Mouse (Mus musculus) hindbrain, embryonic 14.5 days (tissue): ENCODE data around the gene 1500015O10Rik. TPM values are rescaled to one million over a fixed set of nuclear protein-coding genes. Genes with fewer than 3 reads are reported as not detected.

Experiments
- ATAC-seq: fragments of 200-750 bp; cut with Nextera tagmentation; 2 replicates; pipeline ENCODE4 v1.8.0; 2017; ENCODE audit warnings: moderate number of reproducible peaks, mild to moderate bottlenecking, moderate TSS enrichment, moderate library complexity; ENCODE audit not compliant: low FRiP score
- DNase-seq: peaks from one replicate; pipeline ENCODE4 v3.0.0-alpha.2; 2015; ENCODE audit warnings: low spot score
- H3K27ac ChIP-seq: fragments of 300-500 bp; sonication (generic); 2 replicates; pipeline ENCODE4 v1.5.1; 2014; ENCODE audit warnings: mild to moderate bottlenecking, moderate library complexity
- H3K27me3 ChIP-seq: fragments of 300-500 bp; sonication (generic); 2 replicates; pipeline ENCODE4 v1.6.1; 2014; ENCODE audit warnings: mild to moderate bottlenecking, low read length, mixed read lengths; ENCODE audit not compliant: control insufficient read depth, insufficient read depth
- H3K36me3 ChIP-seq: fragments of 300-500 bp; sonication (generic); replicated peaks from 2 replicates; pipeline ENCODE4 v1.6.1; 2014; ENCODE audit not compliant: control insufficient read depth, insufficient read depth
- H3K4me1 ChIP-seq: fragments of 300-500 bp; sonication (generic); replicated peaks from 2 replicates; pipeline ENCODE4 v1.6.1; 2014; ENCODE audit warnings: antibody characterized with exemption, low read length, mixed read lengths; ENCODE audit not compliant: control insufficient read depth, insufficient read depth
- H3K4me2 ChIP-seq: fragments of 300-500 bp; sonication (generic); replicated peaks from 2 replicates; pipeline ENCODE4 v1.6.1; 2014; ENCODE audit warnings: mild to moderate bottlenecking, moderate library complexity
- H3K4me3 ChIP-seq: fragments of 300-500 bp; sonication (generic); replicated peaks from 2 replicates; pipeline ENCODE4 v1.5.1; 2014; ENCODE audit warnings: mild to moderate bottlenecking, low read length
- H3K9ac ChIP-seq: fragments of 300-500 bp; sonication (generic); 2 replicates; pipeline ENCODE4 v1.6.1; 2014
- H3K9me3 ChIP-seq: fragments of 300-500 bp; sonication (generic); 2 replicates; pipeline ENCODE4 v1.6.1; 2016; ENCODE audit warnings: low read length; ENCODE audit not compliant: control insufficient read depth
- WGBS: fragments of 180-500 bp; shearing (Covaris S2); extraction: QIAGEN DNeasy Blood & Tissue Kit; methylation state at CpG from one replicate; pipeline ENCODE4 v1.1.7; 2014; 5-methylcytosine and 5-hydroxymethylcytosine counted together
- polyA plus RNA-seq: library from polyadenylated mRNA; unstranded; fragments of >200 nt; fragmentation: Nextera tagmentation; extraction: Ambion mirVana; gene quantifications from 2 replicates; pipeline ENCODE4 v1.2.1, GENCODE M21; 2014

1500015O10Rik gene
- polyA plus RNA-seq, 1 experiment from 2014 or later, result 66.3 TPM

- no peak for ATAC-seq
- no peak overlapping the region for H3K27ac ChIP-seq
- H3K4me2 ChIP-seq, result no peak overlapping the region
- no peak for DNase-seq
- H3K4me1 ChIP-seq, result no peaks in the 10 kb centered on the region
- no peaks in the 10 kb centered on the region for H3K9me3 ChIP-seq
- H3K4me3 ChIP-seq, result no peak overlapping the region
- H3K27me3 ChIP-seq, result no peaks in the 10 kb centered on the region
- H3K36me3 ChIP-seq, result peaks cover 46% of the 10 kb centered on the region
- H3K9ac ChIP-seq, result no peak overlapping the region
- WGBS, result 87% methylated on average over 4 of the region's 4 CpGs
Measured at GRCm38 (mm10) chr1:43768385-43768990, 38.1 kb downstream of the 1500015O10Rik start.

DNA sequence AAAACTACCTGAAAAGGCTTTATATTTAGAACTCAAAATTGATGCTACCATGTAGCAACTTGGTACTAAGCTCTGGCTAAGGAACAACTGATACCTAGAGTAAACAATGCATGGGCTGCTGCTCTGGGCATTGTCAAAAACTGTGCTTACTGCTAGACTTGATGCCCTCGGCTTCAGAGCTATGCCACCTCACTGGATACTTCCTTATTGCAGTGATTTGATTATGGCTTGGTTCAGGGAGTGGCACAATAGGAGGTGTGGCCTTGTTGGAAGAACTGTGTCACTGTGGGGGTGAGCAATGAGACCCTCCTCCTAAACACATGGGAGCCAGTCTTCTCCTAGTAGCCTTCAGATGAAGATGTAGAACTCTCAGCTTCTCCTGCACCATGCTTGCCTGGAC lies 38.9 kb downstream of the 1500015O10Rik start:
- DNase-seq (no peak), ATAC-seq (no peak)
- Histone ChIP-seq H3K36me3 (peaks cover 45% of the 10 kb centered on the region), H3K27me3 (no peaks in the 10 kb centered on the region), H3K4me3 (no peak overlapping the region), H3K9ac (no peak overlapping the region), H3K4me2 (no peak overlapping the region), H3K9me3 (no peaks in the 10 kb centered on the region), H3K27ac (no peak overlapping the region), H3K4me1 (no peaks in the 10 kb centered on the region)
- WGBS, result 83% methylated on average over 1 of the region's 1 CpGs

DNA sequence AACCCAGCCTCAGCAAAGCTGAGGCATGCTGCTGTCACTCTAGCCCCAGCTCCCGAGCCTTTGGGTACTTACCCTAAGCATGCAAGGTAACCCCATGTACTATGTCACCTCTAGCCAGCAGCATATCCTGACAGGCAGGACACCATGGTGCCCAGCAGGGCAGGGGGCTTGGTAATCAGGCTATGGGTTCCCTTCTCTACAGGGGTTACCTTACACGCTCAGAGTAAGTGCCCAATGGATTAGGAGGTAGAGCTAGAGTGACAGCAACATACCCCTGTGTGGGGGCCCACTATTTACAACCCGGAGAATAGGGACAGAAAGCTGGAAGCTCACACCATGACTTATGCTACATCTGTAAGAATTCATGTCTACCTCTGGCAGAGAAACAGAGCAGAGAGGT lies 39.6 kb downstream of the 1500015O10Rik start:
- ATAC-seq (no peak), DNase-seq (no peak)
- Histone ChIP-seq H3K27ac (no peak overlapping the region), H3K4me3 (no peak overlapping the region), H3K36me3 (peaks cover 45% of the 10 kb centered on the region), H3K4me2 (no peak overlapping the region), H3K4me1 (no peaks in the 10 kb centered on the region), H3K9ac (no peak overlapping the region), H3K27me3 (no peaks in the 10 kb centered on the region), H3K9me3 (no peaks in the 10 kb centered on the region)
- WGBS, result 86% methylated on average over 3 of the region's 3 CpGs

DNA sequence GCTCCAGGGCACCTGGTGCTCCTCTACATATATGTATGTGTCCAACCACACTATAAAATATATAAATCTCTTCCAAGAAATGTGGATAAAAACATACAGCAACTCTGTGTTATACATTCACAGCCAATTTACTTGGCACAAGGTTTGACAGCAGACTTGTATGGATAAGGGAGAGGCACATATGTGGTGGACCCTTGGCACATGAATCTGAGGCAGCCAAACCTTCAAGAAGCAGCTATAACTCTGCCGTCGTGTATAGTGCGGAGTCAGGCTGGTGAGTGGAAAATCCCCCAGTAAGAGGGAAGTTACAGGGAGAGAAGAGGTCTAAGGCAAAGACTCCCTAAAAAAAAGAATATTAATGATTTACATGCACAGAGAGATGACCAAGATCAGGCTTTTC lies 42.3 kb downstream of the 1500015O10Rik start:
- H3K27me3 ChIP-seq, result no peaks in the 10 kb centered on the region
- WGBS, result 98% methylated on average over 3 of the region's 3 CpGs
- H3K27ac ChIP-seq, result no peak overlapping the region
- no peak overlapping the region for H3K4me2 ChIP-seq
- no peak for DNase-seq
- ATAC-seq, result no peak
- no peaks in the 10 kb centered on the region for H3K4me1 ChIP-seq
- no peak overlapping the region for H3K9ac ChIP-seq
- no peak overlapping the region for H3K4me3 ChIP-seq
- peaks cover 51% of the 10 kb centered on the region for H3K36me3 ChIP-seq
- no peaks in the 10 kb centered on the region for H3K9me3 ChIP-seq

- WGBS, result 92% methylated on average over 4 of the region's 4 CpGs
- H3K4me2 ChIP-seq, result no peak overlapping the region
Measured at GRCm38 (mm10) chr1:43774126-43774525, 43.7 kb downstream of the 1500015O10Rik start.

DNA sequence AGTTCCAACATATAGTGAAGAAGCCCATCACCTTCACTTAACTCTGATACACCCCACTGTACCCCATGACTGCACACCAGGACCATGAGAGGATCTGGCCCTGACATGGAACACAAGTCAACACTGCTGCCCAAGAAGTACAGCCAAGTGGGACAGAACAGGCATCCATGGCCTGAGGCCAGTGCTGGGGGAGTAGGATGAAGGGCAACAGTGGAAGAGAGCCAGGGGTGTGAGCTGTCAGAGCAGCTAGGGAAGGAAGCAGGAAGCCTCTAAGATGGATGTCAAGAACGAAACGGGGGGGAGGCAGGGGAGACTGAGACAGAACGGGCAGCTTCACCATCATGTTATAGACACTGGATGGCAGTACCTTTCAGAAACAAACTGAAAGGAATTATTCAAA lies 45.7 kb downstream of the 1500015O10Rik start:
- 91% methylated on average over 3 of the region's 3 CpGs for WGBS
- Histone ChIP-seq H3K27me3 (no peaks in the 10 kb centered on the region), H3K9ac (no peak overlapping the region), H3K4me1 (no peaks in the 10 kb centered on the region), H3K36me3 (peaks cover 53% of the 10 kb centered on the region), H3K27ac (no peak overlapping the region), H3K9me3 (no peaks in the 10 kb centered on the region), H3K4me3 (no peak overlapping the region), H3K4me2 (no peak overlapping the region)
- DNase-seq (no peak), ATAC-seq (no peak)

More at GRCm38 (mm10) chr1:43774126-43774525, 43.7 kb downstream of the 1500015O10Rik start:
- no peak overlapping the region for H3K4me3 ChIP-seq
- H3K27ac ChIP-seq, result no peak overlapping the region
- peaks cover 57% of the 10 kb centered on the region for H3K36me3 ChIP-seq
- H3K9me3 ChIP-seq, result no peaks in the 10 kb centered on the region
- DNase-seq (no peak), ATAC-seq (no peak)
- no peak overlapping the region for H3K9ac ChIP-seq
- no peaks in the 10 kb centered on the region for H3K27me3 ChIP-seq
- no peaks in the 10 kb centered on the region for H3K4me1 ChIP-seq

GRCm38 (mm10) chr1:43781195-43781594 lies 50.8 kb downstream of the 1500015O10Rik start:
- 90% methylated on average over 2 of the region's 2 CpGs for WGBS
- Histone ChIP-seq H3K4me1 (no peaks in the 10 kb centered on the region), H3K9ac (no peak overlapping the region), H3K4me2 (no peak overlapping the region), H3K4me3 (no peak overlapping the region), H3K9me3 (no peaks in the 10 kb centered on the region), H3K27ac (no peak overlapping the region), H3K27me3 (no peaks in the 10 kb centered on the region), H3K36me3 (peaks cover 27% of the 10 kb centered on the region)
- no peak for ATAC-seq
- no peak for DNase-seq

DNA sequence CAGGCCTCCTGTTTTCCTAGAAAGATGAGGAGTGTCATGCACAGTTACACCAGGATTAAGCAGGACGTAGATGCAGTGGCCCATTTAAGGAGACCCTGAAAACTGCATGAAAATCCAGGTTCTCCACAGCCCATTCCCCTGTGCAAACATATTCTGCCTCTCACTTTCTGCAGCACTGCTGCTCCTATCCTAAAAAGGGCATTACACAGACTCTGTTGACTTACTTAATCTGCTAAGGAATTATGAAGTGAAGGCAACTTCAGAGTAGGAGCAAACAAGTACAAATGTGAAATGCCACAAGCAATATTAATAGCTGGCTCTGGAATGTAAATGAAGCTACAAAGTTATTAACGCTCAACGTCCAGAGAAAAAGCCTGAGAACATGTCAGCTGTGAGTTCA lies 51.3 kb downstream of the 1500015O10Rik start:
- no peak overlapping the region for H3K4me2 ChIP-seq
- H3K27ac ChIP-seq, result no peak overlapping the region
- H3K36me3 ChIP-seq, result peaks cover 28% of the 10 kb centered on the region
- WGBS, result 74% methylated on average over 3 of the region's 3 CpGs
- H3K4me3 ChIP-seq, result no peak overlapping the region
- H3K9ac ChIP-seq, result no peak overlapping the region
- H3K9me3 ChIP-seq, result no peaks in the 10 kb centered on the region
- DNase-seq (no peak), ATAC-seq (no peak)
- H3K27me3 ChIP-seq, result no peaks in the 10 kb centered on the region
- no peaks in the 10 kb centered on the region for H3K4me1 ChIP-seq

DNA sequence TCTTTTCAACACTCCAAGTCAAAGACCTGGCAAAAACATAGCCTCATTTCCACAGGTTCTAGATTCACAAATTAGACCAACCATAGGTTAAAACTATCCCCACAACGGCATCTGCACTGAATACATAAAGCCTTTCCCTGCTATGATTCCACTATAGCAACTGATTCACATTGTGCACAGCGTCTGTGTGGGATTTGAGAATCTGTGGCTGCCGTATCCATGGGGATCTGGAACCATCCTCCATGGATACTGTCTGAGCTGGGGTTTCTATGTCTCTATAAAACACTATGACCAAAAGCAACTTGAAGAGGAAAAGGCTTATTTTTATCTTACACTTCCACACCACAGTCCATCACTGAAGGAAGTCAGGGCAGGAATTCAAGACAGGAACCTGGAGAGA lies 52.3 kb downstream of the 1500015O10Rik start:
- peaks cover 23% of the 10 kb centered on the region for H3K36me3 ChIP-seq
- ATAC-seq (no peak), DNase-seq (no peak)
- no peaks in the 10 kb centered on the region for H3K4me1 ChIP-seq
- H3K4me3 ChIP-seq, result no peak overlapping the region
- WGBS, result 82% methylated on average over 3 of the region's 3 CpGs
- no peaks in the 10 kb centered on the region for H3K27me3 ChIP-seq
- no peak overlapping the region for H3K9ac ChIP-seq
- no peaks in the 10 kb centered on the region for H3K9me3 ChIP-seq
- H3K4me2 ChIP-seq, result no peak overlapping the region
- no peak overlapping the region for H3K27ac ChIP-seq

DNA sequence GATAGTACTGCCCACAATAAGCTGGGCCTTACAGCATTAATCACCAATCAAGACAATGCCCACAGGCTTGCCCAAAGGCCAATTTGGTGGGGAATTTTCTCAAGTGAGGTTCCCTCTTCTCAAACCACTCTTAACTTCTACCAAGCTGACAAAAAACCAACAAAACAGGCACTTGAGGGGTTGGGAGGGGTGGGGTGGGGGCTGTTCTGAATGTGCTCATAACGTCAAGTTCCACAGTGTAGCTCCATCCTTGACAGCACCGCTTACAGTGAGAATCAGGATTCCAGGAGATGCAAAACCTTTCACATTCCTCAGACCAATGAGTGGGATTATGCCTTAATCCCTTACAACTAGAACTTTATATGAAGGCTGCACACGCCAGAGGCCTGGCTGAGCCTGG lies 52.8 kb downstream of the 1500015O10Rik start:
- no peak overlapping the region for H3K4me3 ChIP-seq
- no peak overlapping the region for H3K9ac ChIP-seq
- ATAC-seq (no peak), DNase-seq (no peak)
- no peaks in the 10 kb centered on the region for H3K9me3 ChIP-seq
- peaks cover 23% of the 10 kb centered on the region for H3K36me3 ChIP-seq
- no peaks in the 10 kb centered on the region for H3K4me1 ChIP-seq
- WGBS, result 90% methylated on average over 3 of the region's 3 CpGs
- no peak overlapping the region for H3K4me2 ChIP-seq
- H3K27ac ChIP-seq, result no peak overlapping the region
- H3K27me3 ChIP-seq, result no peaks in the 10 kb centered on the region
